Mouse (Mus musculus) ovary, postnatal 14 days (tissue): ENCODE measurements at regions not wholly inside any gene's neighbourhood (a gene's known extent, or its start where the extent isn't known, plus 50 kb on each side); places are given as distances from the start of the nearest gene placed in this dataset.
"Not testable (repeated sequence)": the region's sequence is repeated elsewhere in the genome, so short reads cannot be mapped to it uniquely, and the experiment has no call there.

Experiments used
- DNase-seq: peaks from one replicate; pipeline ENCODE4 v3.0.0; 2022; ENCODE audit warnings: low spot score

GRCm38 (mm10) chr11:12913401-12913800, 448.6 kb upstream of the Cobl start:
- DNase-seq: not testable (repeated sequence)

GRCm38 (mm10) chr11:12873712-12874111, 409.0 kb upstream of the Cobl start:
- DNase-seq: no peak

- DNase-seq: no peak
Observed at GRCm38 (mm10) chr11:12872802-12873201, 408.0 kb upstream of the Cobl start.

- no peak for DNase-seq
Observed at GRCm38 (mm10) chr11:12872399-12872798, 407.6 kb upstream of the Cobl start.

GRCm38 (mm10) chr11:12867541-12867940, 402.8 kb upstream of the Cobl start:
- no peak for DNase-seq

GRCm38 (mm10) chr11:12865034-12865620, 400.4 kb upstream of the Cobl start:
- no peak for DNase-seq

GRCm38 (mm10) chr11:12859344-12859930, 394.7 kb upstream of the Cobl start:
- no peak for DNase-seq

GRCm38 (mm10) chr11:12858274-12858884, 393.6 kb upstream of the Cobl start:
- no peak for DNase-seq

GRCm38 (mm10) chr11:12857358-12858199, 392.8 kb upstream of the Cobl start:
- no peak for DNase-seq

- DNase-seq: no peak
Observed at GRCm38 (mm10) chr11:12847793-12848192, 383.0 kb upstream of the Cobl start.

- DNase-seq: no peak
Observed at GRCm38 (mm10) chr11:12843631-12844423, 379.1 kb upstream of the Cobl start.

GRCm38 (mm10) chr11:12841393-12841792, 376.6 kb upstream of the Cobl start:
- no peak for DNase-seq

- DNase-seq: no peak
Observed at GRCm38 (mm10) chr11:12837920-12838319, 373.2 kb upstream of the Cobl start.

GRCm38 (mm10) chr11:12837387-12837786, 372.6 kb upstream of the Cobl start:
- no peak for DNase-seq

- DNase-seq: no peak
Observed at GRCm38 (mm10) chr11:12836387-12836786, 371.6 kb upstream of the Cobl start.

GRCm38 (mm10) chr11:12812021-12812420, 347.3 kb upstream of the Cobl start:
- DNase-seq: no peak

- peak; percentile 75 for DNase-seq
Observed at GRCm38 (mm10) chr11:12810949-12811881, 346.5 kb upstream of the Cobl start.
